Mouse (Mus musculus): ENCODE data around the gene Upk3bl.

Upk3bl gene

DNA sequence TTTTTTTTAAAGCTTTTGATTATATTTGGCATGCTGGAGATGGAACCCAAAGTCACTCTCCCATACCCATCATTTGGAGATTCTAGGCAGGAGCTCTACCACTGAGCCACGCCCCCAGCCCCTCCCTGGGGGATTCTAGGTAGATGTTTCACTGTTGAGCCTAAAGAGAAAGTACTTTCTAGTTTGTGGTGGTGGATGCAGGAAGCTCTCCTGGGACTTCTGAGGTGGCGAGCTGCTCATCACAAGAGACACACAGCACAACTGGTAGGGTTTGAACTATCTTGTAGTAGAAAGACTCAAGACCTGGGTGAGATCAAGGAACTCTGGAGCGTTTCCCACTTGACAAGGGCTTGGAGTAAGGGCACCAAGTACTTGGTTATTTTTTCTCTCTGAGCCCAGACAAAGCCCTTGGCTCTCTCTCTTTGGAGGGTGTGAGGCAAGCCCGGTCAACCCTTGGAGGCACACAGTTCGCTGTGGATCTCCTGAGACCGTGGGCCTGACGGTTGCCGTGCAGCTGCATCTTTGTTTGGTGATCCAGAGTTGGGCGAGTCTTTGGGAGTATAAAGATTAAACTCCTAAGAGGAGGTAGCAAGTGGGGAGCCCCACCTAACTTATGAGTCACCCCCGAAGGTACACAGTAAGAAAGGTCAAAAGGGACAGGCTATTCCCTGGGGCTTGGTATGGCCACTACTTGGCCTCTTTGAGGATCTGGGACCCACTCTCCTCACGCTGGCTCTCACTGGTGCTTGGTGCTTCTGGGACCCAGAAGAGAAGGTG is at the start of gene Upk3bl:
TSS of gene Upk3bl (plus strand) at position 192 of the 777 bp plus-strand sequence.
- no peak for DNase-seq (ENCODE audit: low read depth)

DNA sequence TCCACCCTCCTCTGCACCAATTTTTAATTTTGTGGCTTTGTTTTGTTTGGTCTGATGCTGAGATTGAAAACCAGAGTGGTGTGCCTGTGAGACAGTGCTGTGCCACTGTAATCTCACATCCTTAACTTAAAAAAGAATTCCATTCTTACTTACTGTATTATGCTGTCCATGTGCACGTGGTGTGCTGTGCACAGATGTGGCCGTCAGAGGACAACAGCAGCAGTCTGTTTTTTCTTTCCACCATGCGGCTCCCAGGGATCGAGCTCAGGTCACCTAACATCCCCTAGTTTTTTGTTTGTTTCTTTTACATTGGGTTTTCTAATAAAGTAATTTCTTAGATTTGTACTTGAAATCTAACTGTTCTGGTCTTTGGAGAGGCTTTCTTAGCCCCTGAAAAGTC is 49.8 kb upstream of the Upk3bl start:
- no peak for DNase-seq (ENCODE audit: low read depth)

DNA sequence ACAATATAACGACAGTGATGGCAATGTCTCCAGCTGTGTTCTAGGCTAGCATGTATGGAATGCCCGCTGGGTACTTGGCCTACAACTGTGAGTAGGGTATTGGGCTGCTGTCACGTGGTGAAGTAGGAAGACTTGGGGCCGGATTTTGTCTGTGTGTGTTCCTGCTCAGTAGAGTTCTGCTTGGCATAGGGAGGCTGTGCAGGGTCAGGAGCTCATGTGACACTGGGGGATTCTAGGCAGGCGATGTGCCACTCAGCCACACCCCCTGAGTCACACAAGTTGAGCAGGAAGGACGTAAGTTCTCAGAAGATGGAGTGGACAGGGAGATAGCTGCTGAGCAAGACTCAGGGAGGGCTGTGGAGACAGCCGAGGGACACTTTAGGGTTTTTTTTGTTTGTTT is 46.5 kb upstream of the Upk3bl start:
- no peak for DNase-seq (ENCODE audit: low read depth)

- DNase-seq (ENCODE audit: low read depth): no peak
Measured at GRCm38 (mm10) chr5:136014877-136015276, 39.4 kb upstream of the Upk3bl start.

DNA sequence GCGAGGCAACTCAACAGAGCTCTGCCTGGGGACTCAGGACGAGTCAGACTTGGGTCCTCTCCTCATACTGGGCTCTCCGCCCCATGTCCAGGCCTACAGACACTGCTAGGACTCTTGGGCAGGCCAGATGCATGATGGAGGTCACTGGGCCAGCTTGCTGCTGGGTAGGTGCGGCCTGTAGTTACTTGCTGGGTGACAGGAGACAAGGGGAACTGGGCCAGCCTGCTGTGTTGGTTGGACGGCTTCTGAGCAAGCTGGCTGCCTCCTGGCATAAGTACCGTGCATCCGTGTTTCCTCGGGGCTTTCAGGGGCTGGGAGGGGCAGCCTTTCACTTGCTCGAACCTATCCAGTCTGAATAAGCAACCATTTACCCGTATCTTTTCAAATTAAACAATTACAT is 38.7 kb upstream of the Upk3bl start:
- no peak for DNase-seq (ENCODE audit: low read depth)

GRCm38 (mm10) chr5:136016014-136016876 is 38.0 kb upstream of the Upk3bl start:
- no peak for DNase-seq (ENCODE audit: low read depth)

GRCm38 (mm10) chr5:136017262-136017661 is 37.0 kb upstream of the Upk3bl start:
- DNase-seq (ENCODE audit: low read depth): no peak

DNA sequence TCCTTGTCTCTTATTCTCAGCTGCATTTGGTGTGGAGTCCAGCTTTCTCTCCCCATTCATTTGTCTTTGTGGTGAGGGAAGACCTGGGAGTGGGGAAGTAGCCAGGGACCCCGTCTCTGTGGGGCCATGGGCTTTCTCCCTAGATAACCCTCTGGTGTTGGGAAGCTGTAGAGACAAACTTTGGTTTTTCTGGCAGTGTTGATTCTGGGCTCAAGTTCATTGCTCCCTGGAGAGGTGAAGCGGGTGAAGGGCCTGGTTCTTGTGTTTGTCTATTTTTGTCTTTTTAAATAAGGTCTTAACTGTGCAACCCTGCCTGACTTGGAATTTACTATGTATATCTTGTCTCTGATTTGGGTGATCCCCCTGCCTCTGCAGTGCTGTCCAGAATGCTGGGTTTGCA is 35.6 kb upstream of the Upk3bl start:
- no peak for DNase-seq (ENCODE audit: low read depth)

DNA sequence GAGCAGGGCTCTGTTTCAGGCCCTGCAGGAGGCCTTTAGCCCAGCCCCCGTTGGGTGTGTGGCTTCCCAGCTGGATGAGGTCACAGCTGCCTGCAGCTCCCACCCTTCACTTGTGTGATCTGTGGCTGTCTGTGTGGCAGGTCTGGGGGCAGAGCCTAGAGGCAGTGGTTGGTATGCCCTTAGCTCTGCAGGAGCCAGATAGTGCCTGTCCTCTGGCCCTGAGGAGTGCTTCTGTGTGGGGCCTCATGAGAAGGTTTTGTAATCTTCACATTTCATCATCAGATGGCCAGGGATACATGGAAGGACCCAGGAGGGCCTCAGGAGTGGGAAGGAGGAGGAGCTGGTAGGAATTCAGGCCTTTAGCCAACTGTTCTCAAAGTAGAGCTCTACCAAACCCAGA is 34.4 kb upstream of the Upk3bl start:
- DNase-seq (ENCODE audit: low read depth): no peak

GRCm38 (mm10) chr5:136025712-136026111 is 28.6 kb upstream of the Upk3bl start:
- DNase-seq (ENCODE audit: low read depth): no peak

DNA sequence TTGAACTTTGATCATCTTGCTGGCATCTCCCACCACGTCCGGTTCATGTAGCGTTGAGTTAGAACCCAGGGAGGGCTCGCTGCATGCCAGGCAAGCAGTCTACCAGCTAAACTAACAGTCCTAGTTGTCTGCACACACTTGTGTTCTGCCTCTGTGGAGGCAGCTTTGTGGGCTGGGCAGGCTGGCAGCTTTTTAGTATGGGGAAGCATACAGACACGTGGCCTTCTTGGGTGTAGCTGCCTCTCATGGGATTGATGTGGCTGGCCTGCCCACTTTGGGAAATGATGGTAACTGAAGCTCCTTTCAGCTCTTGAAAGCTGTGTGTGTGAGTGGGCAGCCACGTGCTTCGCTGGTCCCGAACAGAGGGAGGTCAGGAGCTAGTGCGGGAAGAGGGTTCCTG is 27.4 kb upstream of the Upk3bl start:
- no peak for DNase-seq (ENCODE audit: low read depth)

GRCm38 (mm10) chr5:136027612-136028311 is 26.5 kb upstream of the Upk3bl start:
- no peak for DNase-seq (ENCODE audit: low read depth)

DNA sequence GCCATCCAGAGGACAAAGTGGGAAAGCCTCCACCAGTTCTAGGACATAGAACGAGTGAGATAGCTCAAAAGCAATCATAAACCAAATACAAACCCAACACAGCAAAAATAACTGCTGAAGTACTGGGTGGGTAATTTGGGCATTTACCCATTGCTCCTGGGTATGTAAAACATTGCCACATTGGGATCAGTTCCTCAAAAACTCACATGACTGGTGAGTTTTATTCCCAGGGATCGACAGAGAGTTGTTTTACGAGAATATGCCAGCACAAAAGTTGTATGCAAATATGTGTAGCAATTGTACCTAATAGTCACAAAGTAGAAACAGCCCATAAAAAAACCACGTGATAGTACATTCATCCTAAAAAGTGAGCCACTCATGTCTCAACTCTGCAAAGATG is 19.4 kb upstream of the Upk3bl start:
- no peak for DNase-seq (ENCODE audit: low read depth)

GRCm38 (mm10) chr5:136035285-136035684 is 19.0 kb upstream of the Upk3bl start:
- DNase-seq (ENCODE audit: low read depth): no peak

- DNase-seq (ENCODE audit: low read depth): no peak
Measured at GRCm38 (mm10) chr5:136036667-136037066, 17.6 kb upstream of the Upk3bl start.

- no peak for DNase-seq (ENCODE audit: low read depth)
Measured at GRCm38 (mm10) chr5:136038258-136039214, 15.8 kb upstream of the Upk3bl start, which contains the start of gene Upk3b. TSS of gene Upk3b (plus strand) at chr5:136038496.

- DNase-seq (ENCODE audit: low read depth): no peak
Measured at GRCm38 (mm10) chr5:136040210-136040609, 14.1 kb upstream of the Upk3bl start.

GRCm38 (mm10) chr5:136041260-136041659 is 13.0 kb upstream of the Upk3bl start:
- no peak for DNase-seq (ENCODE audit: low read depth)

- no peak for DNase-seq (ENCODE audit: low read depth)
Measured at GRCm38 (mm10) chr5:136041666-136042065, 12.6 kb upstream of the Upk3bl start.

DNA sequence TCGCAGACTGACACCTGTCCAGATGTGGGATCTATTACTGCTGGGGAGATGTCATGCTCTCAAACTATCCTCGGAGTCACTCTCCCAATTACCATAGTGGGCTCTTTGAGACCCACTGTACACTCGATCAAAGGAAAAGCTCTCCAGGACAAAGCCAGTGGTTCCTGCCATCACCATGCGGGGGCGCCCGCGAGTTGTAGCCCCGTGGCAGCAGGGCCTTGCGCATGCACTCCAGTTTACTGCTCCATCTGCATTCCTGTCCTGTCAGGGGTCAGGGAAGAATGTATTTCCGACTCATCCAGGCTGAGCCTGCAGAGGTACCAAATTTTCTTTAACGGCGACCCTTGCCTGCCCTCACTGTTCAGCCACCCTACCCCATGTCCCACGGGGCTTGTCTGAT is 9.4 kb upstream of the Upk3bl start:
- DNase-seq (ENCODE audit: low read depth): no peak

- DNase-seq (ENCODE audit: low read depth): peak; percentile 16
Measured at GRCm38 (mm10) chr5:136045408-136045807, 8.9 kb upstream of the Upk3bl start.

All from c-Kit-positive CD71-negative TER-119-negative erythroid progenitor cells, embryonic 14.5 days (primary cell).